Mouse (Mus musculus) brain, adult 2 months (tissue): ENCODE data around the gene Ccl1.

Experiments used
- DNase-seq: peaks from one replicate; pipeline ENCODE4 v3.0.0; 2011; ENCODE audit warnings: low read depth, low spot score

Gene Ccl1

DNA sequence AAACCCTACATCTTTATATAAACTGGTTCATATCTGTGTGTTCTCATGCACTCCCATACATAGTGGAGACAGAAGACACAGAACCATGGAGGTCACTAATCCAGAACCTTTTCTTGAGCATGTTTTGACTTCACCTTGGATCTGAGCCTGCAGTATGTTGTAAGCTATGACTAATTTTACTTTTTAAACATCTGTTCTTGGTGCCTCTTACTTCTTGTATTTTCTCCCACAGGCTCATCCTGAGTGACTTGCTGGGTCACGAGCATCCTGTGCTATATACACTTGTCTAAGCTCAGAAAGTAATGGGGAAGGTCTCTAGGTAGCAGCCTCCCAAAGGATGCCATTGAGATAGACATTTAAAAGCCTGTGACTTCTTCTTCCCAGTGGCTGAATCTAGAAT, 172.5 kb downstream of the Ccl1 start:
- DNase-seq, result no peak
